Mouse (Mus musculus) thymus, postnatal 25 days (tissue): ENCODE results near the gene Dcps.

Source experiments
- DNase-seq: peaks from one replicate; pipeline ENCODE4 v3.0.0; 2022

Gene Dcps

GRCm38 (mm10) chr9:35108066-35108465, 67.8 kb downstream of the Dcps start:
- DNase-seq, result no peak

GRCm38 (mm10) chr9:35107396-35107795, 68.5 kb downstream of the Dcps start:
- no peak for DNase-seq

- no peak for DNase-seq
These were observed 69.7 kb downstream of the Dcps start for GRCm38 (mm10) chr9:35105884-35106880.

GRCm38 (mm10) chr9:35105438-35105837, 70.4 kb downstream of the Dcps start:
- no peak for DNase-seq

- DNase-seq, result no peak
These were observed 71.2 kb downstream of the Dcps start for GRCm38 (mm10) chr9:35104711-35105110.

GRCm38 (mm10) chr9:35098762-35099161, 77.1 kb downstream of the Dcps start:
- DNase-seq, result no peak

- no peak for DNase-seq
These were observed 78.0 kb downstream of the Dcps start for GRCm38 (mm10) chr9:35097901-35098300.

- DNase-seq, result no peak
These were observed 80.1 kb downstream of the Dcps start for GRCm38 (mm10) chr9:35095726-35096125.

GRCm38 (mm10) chr9:35093350-35093749, 82.5 kb downstream of the Dcps start:
- no peak for DNase-seq

- DNase-seq, result no peak
These were observed 83.0 kb downstream of the Dcps start for GRCm38 (mm10) chr9:35092904-35093303.
